ENCODE assay signal across 16 mouse cellular contexts in the genomic region with DNA sequence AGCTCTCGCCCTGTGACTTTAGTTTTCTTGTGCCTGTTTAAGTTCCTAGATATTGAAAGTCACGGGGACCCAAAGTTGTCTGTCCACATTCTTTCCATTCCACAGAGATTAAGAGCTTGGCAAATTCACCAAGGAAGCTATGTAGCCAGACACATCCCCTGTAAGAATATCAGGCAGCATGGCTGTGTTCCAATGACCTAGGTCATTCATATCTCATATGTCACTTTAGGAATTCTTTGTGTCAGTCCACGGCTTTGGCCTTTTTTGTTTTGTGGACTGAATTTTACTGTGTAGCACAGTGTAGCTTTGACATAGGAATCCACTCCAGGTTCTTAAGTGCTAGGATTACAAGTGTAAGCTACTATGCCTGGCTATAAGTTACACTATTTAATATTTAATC.
DNase-seq lines count a peak whose midpoint lies in the region; ATAC-seq and TF ChIP-seq lines count a peak whose summit lies in the region.
"Had no signal": no experiment of that assay in that cellular context is flagged by ENCODE, and none has a peak within 500 bp of the region (broad histone marks: within the 10 kb centered on the region; RNA-seq: fewer than 3 reads in every experiment).

No protein-coding gene starts in this region.

- no peak for TF ChIP-seq CTCF in intestine, postnatal 0 days (IDR thresholded peaks at IDR 0.05; ENCODE audit: low read depth)
- no peak for TF ChIP-seq CTCF in lung, postnatal 0 days (IDR thresholded peaks at IDR 0.05)

- 68% methylated on average over 3 of the region's 3 CpGs for WGBS in embryonic facial prominence, embryonic 11.5 days
- WGBS in embryonic facial prominence, embryonic 10.5 days = 69% methylated on average over 3 of the region's 3 CpGs
- 30% methylated on average over 3 of the region's 3 CpGs for WGBS in intestine, embryonic 16.5 days
- 29% methylated on average over 3 of the region's 3 CpGs for WGBS in intestine, postnatal 0 days
- 18% methylated on average over 3 of the region's 3 CpGs for WGBS in lung, postnatal 0 days

- no peaks in the 10 kb centered on the region for H3K36me3 ChIP-seq in embryonic facial prominence, embryonic 11.5 days (replicated peaks; ENCODE audit: control insufficient read depth, insufficient read depth, low read depth, low read length)
- no peaks in the 10 kb centered on the region for H3K36me3 ChIP-seq in embryonic facial prominence, embryonic 10.5 days (replicated peaks)
- H3K36me3 ChIP-seq in intestine, embryonic 16.5 days (ENCODE audit: control insufficient read depth, insufficient read depth, low read length) = no peaks in the 10 kb centered on the region
- no peaks in the 10 kb centered on the region for H3K36me3 ChIP-seq in intestine, postnatal 0 days (ENCODE audit: control insufficient read depth, insufficient read depth)
- no peaks in the 10 kb centered on the region for H3K36me3 ChIP-seq in lung, postnatal 0 days (ENCODE audit: insufficient read depth, low read length)
- H3K36me3 ChIP-seq: hindbrain, embryonic 15.5 days; midbrain, embryonic 13.5 days had no signal

- H3K4me3 ChIP-seq in embryonic facial prominence, embryonic 11.5 days (ENCODE audit: low read depth, low read length) = no peak overlapping the region
- H3K4me3 ChIP-seq in embryonic facial prominence, embryonic 10.5 days = no peak overlapping the region
- no peak overlapping the region for H3K4me3 ChIP-seq in intestine, embryonic 16.5 days (ENCODE audit: low read length)
- no peak overlapping the region for H3K4me3 ChIP-seq in intestine, postnatal 0 days (ENCODE audit: low read depth, low read length)
- H3K4me3 ChIP-seq in lung, postnatal 0 days (ENCODE audit: low read depth, low read length) = no peak overlapping the region
- H3K4me3 ChIP-seq: hindbrain, embryonic 15.5 days; midbrain, embryonic 13.5 days had no signal

- no peak overlapping the region for H3K9ac ChIP-seq in embryonic facial prominence, embryonic 11.5 days (replicated peaks; ENCODE audit: low read length)
- H3K9ac ChIP-seq in intestine, embryonic 16.5 days (ENCODE audit: low read depth, low read length) = no peak overlapping the region
- no peak overlapping the region for H3K9ac ChIP-seq in intestine, postnatal 0 days (ENCODE audit: low read depth, low read length)
- H3K9ac ChIP-seq in lung, postnatal 0 days (replicated peaks; ENCODE audit: low read depth) = no peak overlapping the region
- H3K9ac ChIP-seq: hindbrain, embryonic 15.5 days; midbrain, embryonic 13.5 days had no signal

- no peak for ATAC-seq in embryonic facial prominence, embryonic 11.5 days (replicated peaks; ENCODE audit: insufficient number of reproducible peaks, low FRiP score, low TSS enrichment, low read depth)
- ATAC-seq in intestine, embryonic 16.5 days = peak; percentile 18; the same call in 1 of the 2 replicates
- ATAC-seq in intestine, postnatal 0 days = no peak
- ATAC-seq in lung, postnatal 0 days = peak; percentile 89
- ATAC-seq: midbrain, embryonic 13.5 days had no signal

- no peaks in the 10 kb centered on the region for H3K4me1 ChIP-seq in embryonic facial prominence, embryonic 11.5 days (ENCODE audit: control insufficient read depth, insufficient read depth, low read length)
- H3K4me1 ChIP-seq in embryonic facial prominence, embryonic 10.5 days = peaks cover 7% of the 10 kb centered on the region; the same call in 1 of the 2 replicates
- no peaks in the 10 kb centered on the region for H3K4me1 ChIP-seq in intestine, embryonic 16.5 days (ENCODE audit: control insufficient read depth, insufficient read depth, low read length)
- no peaks in the 10 kb centered on the region for H3K4me1 ChIP-seq in intestine, postnatal 0 days (replicated peaks; ENCODE audit: control insufficient read depth, insufficient read depth, low read length)
- H3K4me1 ChIP-seq in lung, postnatal 0 days (ENCODE audit: insufficient read depth, low read depth, low read length) = peaks cover 3% of the 10 kb centered on the region; the same call in 1 of the 2 replicates
- H3K4me1 ChIP-seq: hindbrain, embryonic 15.5 days; midbrain, embryonic 13.5 days had no signal

- no peaks in the 10 kb centered on the region for H3K9me3 ChIP-seq in embryonic facial prominence, embryonic 11.5 days (replicated peaks; ENCODE audit: control insufficient read depth, low read length)
- no peaks in the 10 kb centered on the region for H3K9me3 ChIP-seq in embryonic facial prominence, embryonic 10.5 days
- no peaks in the 10 kb centered on the region for H3K9me3 ChIP-seq in intestine, embryonic 16.5 days (ENCODE audit: control insufficient read depth, low read length)
- H3K9me3 ChIP-seq in intestine, postnatal 0 days (ENCODE audit: control insufficient read depth) = no peaks in the 10 kb centered on the region
- no peaks in the 10 kb centered on the region for H3K9me3 ChIP-seq in lung, postnatal 0 days (ENCODE audit: low read length)
- H3K9me3 ChIP-seq: hindbrain, embryonic 15.5 days; midbrain, embryonic 13.5 days had no signal

- TF ChIP-seq EP300 in lung, postnatal 0 days (IDR thresholded peaks at IDR 0.05) = peak; percentile 82

- H3K27ac ChIP-seq in embryonic facial prominence, embryonic 11.5 days (replicated peaks; ENCODE audit: low read depth, low read length) = no peak overlapping the region
- no peak overlapping the region for H3K27ac ChIP-seq in embryonic facial prominence, embryonic 10.5 days (replicated peaks)
- H3K27ac ChIP-seq in intestine, embryonic 16.5 days (ENCODE audit: low read length) = no peak overlapping the region
- H3K27ac ChIP-seq in intestine, postnatal 0 days (ENCODE audit: low read depth, low read length) = no peak overlapping the region
- peak overlapping the region; percentile 57; the same call in 1 of the 2 replicates for H3K27ac ChIP-seq in lung, postnatal 0 days (ENCODE audit: low read length)
- H3K27ac ChIP-seq: hindbrain, embryonic 15.5 days; macrophage; midbrain, embryonic 13.5 days had no signal

- intact Hi-C loops in left cerebral cortex, postnatal 14 days (cut with DNase I) = no loop called here

- no peaks in the 10 kb centered on the region for H3K27me3 ChIP-seq in embryonic facial prominence, embryonic 11.5 days (ENCODE audit: control insufficient read depth, insufficient read depth, low read length)
- H3K27me3 ChIP-seq in embryonic facial prominence, embryonic 10.5 days (replicated peaks; ENCODE audit: low read depth, poor library complexity, severe bottlenecking) = no peaks in the 10 kb centered on the region
- H3K27me3 ChIP-seq in intestine, embryonic 16.5 days (replicated peaks; ENCODE audit: control insufficient read depth, insufficient read depth, low read length) = no peaks in the 10 kb centered on the region
- no peaks in the 10 kb centered on the region for H3K27me3 ChIP-seq in intestine, postnatal 0 days (replicated peaks; ENCODE audit: control insufficient read depth, insufficient read depth, low read length)
- no peaks in the 10 kb centered on the region for H3K27me3 ChIP-seq in lung, postnatal 0 days (replicated peaks; ENCODE audit: insufficient read depth, low read length)
- H3K27me3 ChIP-seq: hindbrain, embryonic 15.5 days; midbrain, embryonic 13.5 days had no signal

- H3K4me2 ChIP-seq in embryonic facial prominence, embryonic 11.5 days (ENCODE audit: low read depth, low read length) = no peak overlapping the region
- H3K4me2 ChIP-seq in intestine, embryonic 16.5 days (ENCODE audit: low read depth, low read length) = no peak overlapping the region
- H3K4me2 ChIP-seq in intestine, postnatal 0 days (replicated peaks; ENCODE audit: low read depth) = no peak overlapping the region
- H3K4me2 ChIP-seq in lung, postnatal 0 days (replicated peaks; ENCODE audit: low read depth, low read length) = no peak overlapping the region
- H3K4me2 ChIP-seq: hindbrain, embryonic 15.5 days; midbrain, embryonic 13.5 days had no signal

- DNase-seq in embryonic facial prominence, embryonic 11.5 days (ENCODE audit: low spot score) = peak; percentile 45
- DNase-seq in embryonic facial prominence, embryonic 10.5 days (ENCODE audit: low spot score) = no peak
- DNase-seq in lung, postnatal 0 days (ENCODE audit: low spot score) = peak; percentile 75
- DNase-seq in lung, postnatal 4 days = no peak
- DNase-seq in spleen, postnatal 10 days (ENCODE audit: low spot score in 2 of 2) = no peak
- DNase-seq in left cerebral cortex, postnatal 14 days (ENCODE audit: low spot score in 2 of 2) = no peak
- DNase-seq: cerebellum, adult 11-12 months; gastrocnemius, postnatal 36 days; layer of hippocampus, postnatal 36 days; right cerebral cortex, postnatal 25 days; thymus, postnatal 14 days had no signal

Comparison
In these comparisons a context has a peak if more than half of its experiments do, and no peak if none do; other contexts are left out.
1. ATAC-seq: peak in intestine, embryonic 16.5 days (single experiment) and lung, postnatal 0 days (single experiment); none in embryonic facial prominence, embryonic 11.5 days (single experiment) and intestine, postnatal 0 days (single experiment).
2. DNase-seq: peak in embryonic facial prominence, embryonic 11.5 days (single experiment) and lung, postnatal 0 days (single experiment); none in embryonic facial prominence, embryonic 10.5 days (single experiment), lung, postnatal 4 days (0 of 2), spleen, postnatal 10 days (0 of 2) and left cerebral cortex, postnatal 14 days (0 of 2).